In the genomic region with DNA sequence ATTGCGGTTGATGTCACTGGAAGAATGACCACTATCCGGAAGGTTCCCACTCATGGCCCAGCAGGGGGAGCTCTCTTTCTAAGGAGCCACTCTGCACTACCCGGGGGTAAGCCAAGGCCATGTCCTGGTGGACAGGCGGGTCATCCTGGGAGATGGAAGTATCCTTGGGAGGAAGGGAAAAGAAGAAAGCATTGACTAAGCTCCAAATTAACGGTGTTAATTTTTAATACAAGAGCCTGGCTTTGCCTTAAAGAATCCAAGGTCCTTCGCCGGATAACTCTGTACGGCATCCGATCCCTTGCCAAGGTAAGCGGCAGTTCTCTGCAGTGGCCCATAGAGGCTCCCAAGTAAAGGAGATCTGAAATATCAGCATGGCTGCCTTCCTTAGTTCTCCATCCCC, we compare ENCODE assay signal across 8 mouse cellular contexts. TPM values are rescaled to one million over a fixed set of nuclear protein-coding genes. Genes with fewer than 3 reads are reported as not detected.
DNase-seq lines count a peak whose midpoint lies in the region; ATAC-seq and TF ChIP-seq lines count a peak whose summit lies in the region.

No protein-coding gene starts in this region.

- peak; percentile 85 for TF ChIP-seq CTCF in liver, adult 2 months (IDR thresholded peaks at IDR 0.05; ENCODE audit: low read depth, low read length)

- peak; percentile 34 for DNase-seq in A20 (ENCODE audit: low read depth, low spot score)
- peak; percentile 31 to 70 for DNase-seq in adrenal gland, postnatal 4 days (ENCODE audit: low spot score in 2 of 2)
- DNase-seq in embryonic facial prominence, embryonic 14.5 days (ENCODE audit: low spot score): peak; percentile 61
- peak; percentile 65 to 82 for DNase-seq in heart, adult 9 months (ENCODE audit: low spot score in 2 of 2)
- peak; percentile 62 for DNase-seq in liver, adult 2 months (ENCODE audit: extremely low read depth, low read depth, low spot score)
- peak; percentile 89 for DNase-seq in testis, postnatal 10 days (ENCODE audit: low spot score)

- peak; percentile 72; the same call in 1 of the 2 replicates for ATAC-seq in embryonic facial prominence, embryonic 14.5 days (ENCODE audit: low read depth)
- peak; percentile 82 for ATAC-seq in kidney, embryonic 16.5 days (ENCODE audit: low FRiP score, low TSS enrichment)
- peak; percentile 72; the same call in 1 of the 2 replicates for ATAC-seq in neural tube, embryonic 13.5 days (ENCODE audit: low read depth)

- peak overlapping the region; percentile 35 for H3K4me2 ChIP-seq in embryonic facial prominence, embryonic 14.5 days (ENCODE audit: low read depth, low read length)
- peak overlapping the region; percentile 18; the same call in 1 of the 2 replicates for H3K4me2 ChIP-seq in kidney, embryonic 16.5 days (replicated peaks; ENCODE audit: low read depth, low read length)
- H3K4me2 ChIP-seq in neural tube, embryonic 13.5 days: peak overlapping the region; percentile 41

- H3K27me3 ChIP-seq in embryonic facial prominence, embryonic 14.5 days (replicated peaks; ENCODE audit: control insufficient read depth, insufficient read depth, low read length): no peaks in the 10 kb centered on the region
- no peaks in the 10 kb centered on the region for H3K27me3 ChIP-seq in kidney, embryonic 16.5 days (ENCODE audit: insufficient read depth, low read length)
- H3K27me3 ChIP-seq in liver, adult 2 months (ENCODE audit: control insufficient read depth, insufficient read depth, low read length): no peaks in the 10 kb centered on the region
- H3K27me3 ChIP-seq in neural tube, embryonic 13.5 days: no peaks in the 10 kb centered on the region

- no peak overlapping the region for H3K9ac ChIP-seq in embryonic facial prominence, embryonic 14.5 days (ENCODE audit: low read depth, low read length)
- no peak overlapping the region for H3K9ac ChIP-seq in kidney, embryonic 16.5 days (replicated peaks; ENCODE audit: low read length)
- no peak overlapping the region for H3K9ac ChIP-seq in liver, adult 2 months (ENCODE audit: low read depth, low read length)
- no peak overlapping the region for H3K9ac ChIP-seq in neural tube, embryonic 13.5 days

- H3K36me3 ChIP-seq in embryonic facial prominence, embryonic 14.5 days (ENCODE audit: control insufficient read depth, insufficient read depth, low read length): no peaks in the 10 kb centered on the region
- H3K36me3 ChIP-seq in kidney, embryonic 16.5 days (ENCODE audit: insufficient read depth, low read length): no peaks in the 10 kb centered on the region
- H3K36me3 ChIP-seq in liver, adult 2 months (ENCODE audit: control insufficient read depth, insufficient read depth, low read length): no peaks in the 10 kb centered on the region
- no peaks in the 10 kb centered on the region for H3K36me3 ChIP-seq in neural tube, embryonic 13.5 days

- WGBS in embryonic facial prominence, embryonic 14.5 days: 52% methylated on average over 10 of the region's 10 CpGs
- 32% methylated on average over 10 of the region's 10 CpGs for WGBS in kidney, embryonic 16.5 days
- WGBS in liver, adult 2 months: 54% methylated on average over 10 of the region's 10 CpGs
- WGBS in neural tube, embryonic 13.5 days: 30% methylated on average over 10 of the region's 10 CpGs

- H3K4me1 ChIP-seq in embryonic facial prominence, embryonic 14.5 days (ENCODE audit: control insufficient read depth, insufficient read depth, low read length): no peaks in the 10 kb centered on the region
- H3K4me1 ChIP-seq in kidney, embryonic 16.5 days (ENCODE audit: insufficient read depth, low read length): no peaks in the 10 kb centered on the region
- peaks cover 2% of the 10 kb centered on the region for H3K4me1 ChIP-seq in liver, adult 2 months (ENCODE audit: control insufficient read depth, insufficient read depth, low read length)
- no peaks in the 10 kb centered on the region for H3K4me1 ChIP-seq in neural tube, embryonic 13.5 days (replicated peaks)

- H3K79me2 ChIP-seq in liver, adult 2 months (ENCODE audit: control insufficient read depth, insufficient read depth, low read length): no peaks in the 10 kb centered on the region

- no peak overlapping the region for H3K27ac ChIP-seq in embryonic facial prominence, embryonic 14.5 days (replicated peaks; ENCODE audit: low read depth, low read length)
- H3K27ac ChIP-seq in kidney, embryonic 16.5 days (ENCODE audit: low read length): no peak overlapping the region
- no peak overlapping the region for H3K27ac ChIP-seq in liver, adult 2 months (replicated peaks; ENCODE audit: insufficient read depth, low read depth, low read length)
- no peak overlapping the region for H3K27ac ChIP-seq in neural tube, embryonic 13.5 days (replicated peaks)

- TF ChIP-seq POLR2A in liver, adult 2 months (IDR thresholded peaks at IDR 0.05; ENCODE audit: extremely low read depth, insufficient read depth, low read length): no peak

- no peak overlapping the region for H3K4me3 ChIP-seq in embryonic facial prominence, embryonic 14.5 days (ENCODE audit: low read depth, low read length)
- H3K4me3 ChIP-seq in kidney, embryonic 16.5 days (ENCODE audit: low read length): no peak overlapping the region
- H3K4me3 ChIP-seq in liver, adult 2 months (ENCODE audit: insufficient read depth, low read depth, low read length): no peak overlapping the region
- H3K4me3 ChIP-seq in neural tube, embryonic 13.5 days: peak overlapping the region; percentile 18; the same call in 1 of the 2 replicates

- peaks cover 11% of the 10 kb centered on the region for H3K9me3 ChIP-seq in embryonic facial prominence, embryonic 14.5 days (ENCODE audit: control insufficient read depth, low read length)
- H3K9me3 ChIP-seq in kidney, embryonic 16.5 days (ENCODE audit: low read length): no peaks in the 10 kb centered on the region
- no peaks in the 10 kb centered on the region for H3K9me3 ChIP-seq in neural tube, embryonic 13.5 days

RNA-seq across cellular contexts. Expression of gene Tial1, which starts 12.8 kb away (rescaled TPM):
- 100 to 1,000 TPM; 119 to 121 TPM for total RNA-seq in adrenal gland, postnatal 4 days (2021)
- 38.4 and 40.1 TPM in 2 replicates for polyA plus RNA-seq in embryonic facial prominence, embryonic 14.5 days (2014; fragmentation: Nextera tagmentation; extraction: Ambion mirVana)
- polyA plus RNA-seq in kidney, embryonic 16.5 days (2015; fragmentation: Nextera tagmentation; extraction: Ambion mirVana): 22.2 and 25.6 TPM in 2 replicates
- 31.7 and 32.1 TPM in 2 replicates for total RNA-seq in liver, adult 2 months (2014; rRNA removed)
- 14.2 and 18.7 TPM in 2 replicates for polyA plus RNA-seq in liver, adult 2 months (2012; rRNA removed)
- 32.2 and 34.3 TPM in 2 replicates for polyA plus RNA-seq in neural tube, embryonic 13.5 days (2015; fragmentation: Nextera tagmentation; extraction: Ambion mirVana)

RNA-seq across cellular contexts. Expression of gene Bag3, which starts 49.1 kb away (rescaled TPM):
- total RNA-seq in adrenal gland, postnatal 4 days (2021): 10 to 100 TPM; 85.5 to 92.1 TPM
- 21.7 and 23.6 TPM in 2 replicates for polyA plus RNA-seq in embryonic facial prominence, embryonic 14.5 days (2014; fragmentation: Nextera tagmentation; extraction: Ambion mirVana)
- 11.7 and 15.8 TPM in 2 replicates for polyA plus RNA-seq in kidney, embryonic 16.5 days (2015; fragmentation: Nextera tagmentation; extraction: Ambion mirVana)
- total RNA-seq in liver, adult 2 months (2014; rRNA removed): 3.4 and 4.7 TPM in 2 replicates
- polyA plus RNA-seq in liver, adult 2 months (2012; rRNA removed): 25.8 and 30.3 TPM in 2 replicates
- polyA plus RNA-seq in neural tube, embryonic 13.5 days (2015; fragmentation: Nextera tagmentation; extraction: Ambion mirVana): 3.2 and 3.6 TPM in 2 replicates

RNA-seq across cellular contexts. Expression of gene Rgs10, which starts 55.8 kb away (rescaled TPM):
- total RNA-seq in adrenal gland, postnatal 4 days (2021): 10 to 100 TPM; 11.5 to 12.0 TPM
- polyA plus RNA-seq in embryonic facial prominence, embryonic 14.5 days (2014; fragmentation: Nextera tagmentation; extraction: Ambion mirVana): 15.8 and 20.7 TPM in 2 replicates
- 7.7 and 7.8 TPM in 2 replicates for polyA plus RNA-seq in kidney, embryonic 16.5 days (2015; fragmentation: Nextera tagmentation; extraction: Ambion mirVana)
- 2.6 and 3.4 TPM in 2 replicates for total RNA-seq in liver, adult 2 months (2014; rRNA removed)
- polyA plus RNA-seq in liver, adult 2 months (2012; rRNA removed): 0.81 and 1.5 TPM in 2 replicates
- polyA plus RNA-seq in neural tube, embryonic 13.5 days (2015; fragmentation: Nextera tagmentation; extraction: Ambion mirVana): 48.6 and 54.8 TPM in 2 replicates

Comparison
In these comparisons a context has a peak if more than half of its experiments do, and no peak if none do; other contexts are left out.
1. DNase-seq: peak in every context shown above with its lines; median percentile 89 in testis, postnatal 10 days; 74 in heart, adult 9 months; 62 in liver, adult 2 months; 61 in embryonic facial prominence, embryonic 14.5 days; 50 in adrenal gland, postnatal 4 days; 34 in A20.